Mouse (Mus musculus): ENCODE measurements around the gene Gm6583. TPM values are rescaled to one million over a fixed set of nuclear protein-coding genes. Genes with fewer than 3 reads are reported as not detected.
A peak's percentile ranks its signal among the peaks of the same experiment; 100 is the strongest.

Gm6583 gene
- 0.08 and 0.10 TPM in 2 replicates for polyA plus RNA-seq (2014; fragmentation: Nextera tagmentation; extraction: Ambion mirVana)

DNA sequence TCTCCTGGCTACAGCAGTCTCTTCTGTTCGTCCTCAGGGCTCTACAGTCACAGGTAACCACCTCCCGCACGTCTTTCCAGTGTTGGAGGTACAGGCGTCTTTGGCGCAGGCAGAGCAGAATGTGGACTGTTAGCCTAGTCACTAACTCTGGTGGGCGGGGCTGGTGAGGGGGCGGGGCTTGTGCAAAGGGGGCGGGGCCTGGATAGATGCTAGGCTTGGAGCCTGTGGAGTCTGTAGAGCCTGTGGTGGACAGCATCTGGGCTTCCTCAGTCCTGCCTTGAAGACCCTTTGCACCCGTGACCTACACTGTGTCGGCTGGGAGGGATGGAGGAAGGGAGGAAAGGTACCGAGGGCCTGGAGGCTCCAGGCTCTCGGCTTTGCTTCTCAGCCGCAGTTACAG, at the start of gene Gm6583:
Gene Gm6583, minus strand, starts transcription at position 124 of the 400 bp plus-strand sequence.
- DNase-seq (ENCODE audit: low spot score), result no peak
- Histone ChIP-seq H3K4me1 (ENCODE audit: control insufficient read depth, insufficient read depth, low read length) (no peaks in the 10 kb centered on the region), H3K9ac (ENCODE audit: low read length) (no peak within 1 kb of the TSS), H3K9me3 (replicated peaks; ENCODE audit: control insufficient read depth, low read length) (no peaks in the 10 kb centered on the region), H3K36me3 (ENCODE audit: control insufficient read depth, insufficient read depth, low read length) (peaks cover 60% of the 10 kb centered on the region), H3K4me3 (ENCODE audit: low read depth, low read length) (no peak within 1 kb of the TSS), H3K27ac (ENCODE audit: low read depth, low read length) (no peak within 1 kb of the TSS), H3K27me3 (replicated peaks; ENCODE audit: control insufficient read depth, insufficient read depth, low read length) (no peaks in the 10 kb centered on the region), H3K4me2 (ENCODE audit: low read length) (no peak within 1 kb of the TSS)
- WGBS, result 61% methylated on average over 12 of the region's 13 CpGs
- no peak for ATAC-seq

DNA sequence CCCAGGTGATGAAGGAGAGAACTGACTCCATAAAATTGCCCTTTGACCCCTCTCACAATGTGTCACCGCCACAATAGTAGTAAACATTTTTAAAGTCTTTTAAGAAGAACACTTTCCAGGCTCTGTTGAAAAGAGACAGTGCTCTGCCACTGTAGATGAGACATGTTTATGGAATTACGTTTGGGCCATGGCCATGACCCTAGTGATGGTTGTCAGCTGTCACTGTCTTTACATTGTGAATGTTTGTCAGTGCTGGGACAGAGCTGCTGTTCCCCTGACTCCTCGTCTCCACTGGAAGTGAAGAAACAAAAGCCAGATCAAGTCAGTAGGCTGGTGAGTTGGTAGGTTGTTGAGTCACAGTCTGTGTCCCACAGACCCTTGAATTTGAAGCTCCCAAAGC, 46.6 kb upstream of the Gm6583 start:
- H3K4me1 ChIP-seq (ENCODE audit: control insufficient read depth, insufficient read depth, low read length), result no peaks in the 10 kb centered on the region
- DNase-seq (ENCODE audit: low spot score), result no peak

GRCm38 (mm10) chr5:112399284-112399683, 43.5 kb upstream of the Gm6583 start:
- Histone ChIP-seq H3K27ac (ENCODE audit: low read depth, low read length) (no peak overlapping the region), H3K9me3 (replicated peaks; ENCODE audit: control insufficient read depth, low read length) (no peaks in the 10 kb centered on the region), H3K36me3 (ENCODE audit: control insufficient read depth, insufficient read depth, low read length) (no peaks in the 10 kb centered on the region), H3K4me2 (ENCODE audit: low read length) (no peak overlapping the region), H3K9ac (ENCODE audit: low read length) (no peak overlapping the region), H3K4me1 (ENCODE audit: control insufficient read depth, insufficient read depth, low read length) (peaks cover 4% of the 10 kb centered on the region; the same call in 1 of the 2 replicates), H3K4me3 (ENCODE audit: low read depth, low read length) (no peak overlapping the region), H3K27me3 (replicated peaks; ENCODE audit: control insufficient read depth, insufficient read depth, low read length) (no peaks in the 10 kb centered on the region)
- DNase-seq (ENCODE audit: low spot score) (no peak), ATAC-seq (no peak)
- WGBS, result 81% methylated on average over 10 of the region's 10 CpGs

More for the DNA sequence above, 46.6 kb upstream of the Gm6583 start:
- Histone ChIP-seq H3K36me3 (ENCODE audit: control insufficient read depth, insufficient read depth, low read length) (no peaks in the 10 kb centered on the region), H3K9ac (ENCODE audit: low read length) (no peak overlapping the region), H3K9me3 (replicated peaks; ENCODE audit: control insufficient read depth, low read length) (no peaks in the 10 kb centered on the region), H3K27ac (ENCODE audit: low read depth, low read length) (no peak overlapping the region), H3K4me2 (ENCODE audit: low read length) (no peak overlapping the region), H3K27me3 (replicated peaks; ENCODE audit: control insufficient read depth, insufficient read depth, low read length) (no peaks in the 10 kb centered on the region), H3K4me3 (ENCODE audit: low read depth, low read length) (no peak overlapping the region)
- ATAC-seq, result no peak
- WGBS, result 72% methylated on average over 3 of the region's 3 CpGs

DNA sequence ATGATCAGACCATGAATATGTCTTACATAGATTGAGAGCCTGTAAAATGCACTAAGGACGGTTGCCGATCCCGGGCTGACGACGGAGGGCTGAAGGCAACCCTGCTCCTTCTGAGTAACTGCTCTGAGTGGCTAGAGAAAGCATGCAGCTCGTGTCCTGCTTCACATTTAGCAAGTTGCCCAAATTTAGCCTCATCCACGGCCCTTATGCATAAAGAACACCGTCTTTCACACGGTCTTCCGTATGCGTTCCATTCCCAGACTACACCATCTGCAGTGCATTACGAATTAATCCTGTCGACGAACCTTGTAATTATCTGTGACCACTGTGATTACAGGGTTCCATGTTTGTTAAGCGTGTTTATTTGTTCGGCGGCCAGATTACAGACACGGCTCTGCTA, 40.2 kb upstream of the Gm6583 start:
- Histone ChIP-seq H3K9me3 (replicated peaks; ENCODE audit: control insufficient read depth, low read length) (no peaks in the 10 kb centered on the region), H3K27me3 (replicated peaks; ENCODE audit: control insufficient read depth, insufficient read depth, low read length) (no peaks in the 10 kb centered on the region), H3K27ac (ENCODE audit: low read depth, low read length) (peak overlapping the region; percentile 88; the same call in 1 of the 2 replicates), H3K4me2 (ENCODE audit: low read length) (no peak overlapping the region), H3K36me3 (ENCODE audit: control insufficient read depth, insufficient read depth, low read length) (peaks cover 9% of the 10 kb centered on the region), H3K9ac (ENCODE audit: low read length) (no peak overlapping the region), H3K4me1 (ENCODE audit: control insufficient read depth, insufficient read depth, low read length) (peaks cover 15% of the 10 kb centered on the region), H3K4me3 (ENCODE audit: low read depth, low read length) (no peak overlapping the region)
- 69% methylated on average over 18 of the region's 18 CpGs for WGBS
- DNase-seq (ENCODE audit: low spot score) (peak; percentile 7), ATAC-seq (no peak)

DNA sequence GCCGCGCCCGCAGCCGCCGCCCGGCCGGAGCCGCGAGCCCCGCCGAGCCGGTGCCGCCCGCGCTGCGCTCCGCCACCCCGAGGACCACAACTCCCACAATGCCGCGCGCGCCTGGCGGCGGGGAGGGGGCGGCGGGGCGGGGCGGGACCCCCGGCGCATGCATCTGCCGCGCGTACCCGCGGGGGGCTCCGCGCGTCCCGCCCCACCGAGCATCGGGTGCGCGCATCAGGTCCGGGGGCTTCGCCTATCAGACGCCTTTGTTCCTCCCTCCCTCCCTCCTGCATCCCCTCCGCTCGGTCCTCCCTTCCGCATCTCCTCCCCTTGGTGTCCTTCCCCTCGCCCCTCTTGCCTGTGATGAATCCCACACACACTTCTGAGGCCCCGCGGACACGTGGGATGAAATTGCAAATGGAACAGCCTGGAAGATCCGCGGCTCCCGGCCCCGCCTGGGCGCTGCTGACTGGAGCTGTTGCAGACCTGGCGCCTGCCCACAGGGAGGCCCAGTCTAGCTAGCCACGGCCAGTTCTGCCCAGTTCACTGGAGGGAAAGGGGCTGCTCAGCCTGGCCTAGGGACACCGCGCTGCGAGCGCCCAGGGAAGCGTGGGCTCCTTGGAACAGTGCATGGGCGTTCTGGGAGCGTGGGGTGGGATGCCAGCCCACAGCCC, 39.1 kb upstream of the Gm6583 start, which contains the start of gene Asphd2:
Gene Asphd2, minus strand, starts transcription at position 88 of the 665 bp plus-strand sequence.
- WGBS, result 1% methylated on average over 33 of the region's 67 CpGs

DNA sequence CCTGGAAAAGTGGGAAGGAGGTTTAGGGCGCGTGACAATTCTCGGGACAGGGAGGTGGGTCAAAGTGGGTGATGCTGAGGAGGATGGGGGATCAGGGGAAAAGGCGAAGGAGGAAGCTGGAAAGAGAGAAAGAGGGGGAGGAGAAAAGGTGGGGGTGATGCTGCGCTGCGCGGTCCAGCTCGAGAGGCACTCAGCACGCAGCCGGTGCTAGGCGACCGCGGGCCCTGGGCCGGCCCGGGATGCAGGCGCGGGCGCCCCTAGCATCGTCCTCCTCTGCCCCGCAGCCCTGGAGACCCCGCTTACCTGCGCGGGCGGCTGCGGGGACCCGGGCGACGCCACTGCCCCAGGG, 38.6 kb upstream of the Gm6583 start:
- WGBS, result 0% methylated on average over 18 of the region's 28 CpGs
- ATAC-seq (peak; percentile 83), DNase-seq (ENCODE audit: low spot score) (no peak)
- Histone ChIP-seq H3K4me2 (ENCODE audit: low read length) (peak overlapping the region; percentile 95), H3K27ac (ENCODE audit: low read depth, low read length) (peak overlapping the region; percentile 88), H3K4me3 (ENCODE audit: low read depth, low read length) (peak overlapping the region; percentile 62), H3K9me3 (replicated peaks; ENCODE audit: control insufficient read depth, low read length) (no peaks in the 10 kb centered on the region), H3K9ac (ENCODE audit: low read length) (peak overlapping the region; percentile 69), H3K27me3 (replicated peaks; ENCODE audit: control insufficient read depth, insufficient read depth, low read length) (no peaks in the 10 kb centered on the region), H3K36me3 (ENCODE audit: control insufficient read depth, insufficient read depth, low read length) (peaks cover 19% of the 10 kb centered on the region), H3K4me1 (ENCODE audit: control insufficient read depth, insufficient read depth, low read length) (peaks cover 15% of the 10 kb centered on the region)

More for the DNA sequence above, 39.1 kb upstream of the Gm6583 start, which contains the start of gene Asphd2:
- H3K4me3 ChIP-seq (ENCODE audit: low read depth, low read length), result peak within 1 kb of the TSS; percentile 62
- H3K9me3 ChIP-seq (replicated peaks; ENCODE audit: control insufficient read depth, low read length), result no peaks in the 10 kb centered on the region
- DNase-seq (ENCODE audit: low spot score) (peak; percentile 93), ATAC-seq (peak; percentile 86)
- H3K9ac ChIP-seq (ENCODE audit: low read length), result peak within 1 kb of the TSS; percentile 69
- H3K27me3 ChIP-seq (replicated peaks; ENCODE audit: control insufficient read depth, insufficient read depth, low read length), result no peaks in the 10 kb centered on the region
- peaks cover 16% of the 10 kb centered on the region for H3K36me3 ChIP-seq (ENCODE audit: control insufficient read depth, insufficient read depth, low read length)
- peaks cover 15% of the 10 kb centered on the region for H3K4me1 ChIP-seq (ENCODE audit: control insufficient read depth, insufficient read depth, low read length)
- H3K27ac ChIP-seq (ENCODE audit: low read depth, low read length), result peak within 1 kb of the TSS; percentile 88
- peak within 1 kb of the TSS; percentile 95 for H3K4me2 ChIP-seq (ENCODE audit: low read length)

GRCm38 (mm10) chr5:112393741-112394414, 38.0 kb upstream of the Gm6583 start:
- Histone ChIP-seq H3K4me3 (ENCODE audit: low read depth, low read length) (peak overlapping the region; percentile 62), H3K27me3 (replicated peaks; ENCODE audit: control insufficient read depth, insufficient read depth, low read length) (no peaks in the 10 kb centered on the region), H3K9ac (ENCODE audit: low read length) (peak overlapping the region; percentile 69), H3K9me3 (replicated peaks; ENCODE audit: control insufficient read depth, low read length) (no peaks in the 10 kb centered on the region), H3K27ac (ENCODE audit: low read depth, low read length) (peak overlapping the region; percentile 88; the same call in 1 of the 2 replicates), H3K36me3 (ENCODE audit: control insufficient read depth, insufficient read depth, low read length) (peaks cover 24% of the 10 kb centered on the region), H3K4me2 (ENCODE audit: low read length) (peak overlapping the region; percentile 95), H3K4me1 (ENCODE audit: control insufficient read depth, insufficient read depth, low read length) (peaks cover 15% of the 10 kb centered on the region)
- WGBS, result 7% methylated on average over 18 of the region's 18 CpGs
- peak; percentile 18 for ATAC-seq
- no peak for DNase-seq (ENCODE audit: low spot score)

- Histone ChIP-seq H3K4me2 (ENCODE audit: low read length) (no peak overlapping the region), H3K27me3 (replicated peaks; ENCODE audit: control insufficient read depth, insufficient read depth, low read length) (no peaks in the 10 kb centered on the region), H3K36me3 (ENCODE audit: control insufficient read depth, insufficient read depth, low read length) (peaks cover 44% of the 10 kb centered on the region), H3K4me1 (ENCODE audit: control insufficient read depth, insufficient read depth, low read length) (peaks cover 15% of the 10 kb centered on the region), H3K9ac (ENCODE audit: low read length) (no peak overlapping the region), H3K9me3 (replicated peaks; ENCODE audit: control insufficient read depth, low read length) (no peaks in the 10 kb centered on the region), H3K27ac (ENCODE audit: low read depth, low read length) (no peak overlapping the region), H3K4me3 (ENCODE audit: low read depth, low read length) (no peak overlapping the region)
- WGBS, result 77% methylated on average over 27 of the region's 27 CpGs
- DNase-seq (ENCODE audit: low spot score), result no peak
- no peak for ATAC-seq
Observed at GRCm38 (mm10) chr5:112391676-112392323, 36.0 kb upstream of the Gm6583 start.

Data from forebrain, embryonic 14.5 days (tissue).